Mouse (Mus musculus): ENCODE results near the gene Yy1.

The Yy1 gene

GRCm38 (mm10) chr12:108857589-108858184 lies 64.9 kb downstream of the Yy1 start:
- DNase-seq (ENCODE audit: low spot score), result no peak

GRCm38 (mm10) chr12:108858486-108858885 lies 65.7 kb downstream of the Yy1 start:
- no peak for DNase-seq (ENCODE audit: low spot score)

GRCm38 (mm10) chr12:108865007-108865494 lies 72.3 kb downstream of the Yy1 start:
- DNase-seq (ENCODE audit: low spot score), result no peak

GRCm38 (mm10) chr12:108869575-108869974 lies 76.8 kb downstream of the Yy1 start:
- peak; percentile 23 for DNase-seq (ENCODE audit: low spot score)
